Mouse (Mus musculus) ES-Bruce4 (cell line): ENCODE results near the gene Filip1.

Experiments
- CTCF ChIP-seq: IDR thresholded peaks from one replicate; pipeline ENCODE4 v1.8.1; 2011; ENCODE audit warnings: low read depth, low read length
- POLR2A ChIP-seq: IDR thresholded peaks from one replicate; pipeline ENCODE4 v1.8.1; 2011; ENCODE audit warnings: low read length; ENCODE audit not compliant: insufficient read depth

DNA sequence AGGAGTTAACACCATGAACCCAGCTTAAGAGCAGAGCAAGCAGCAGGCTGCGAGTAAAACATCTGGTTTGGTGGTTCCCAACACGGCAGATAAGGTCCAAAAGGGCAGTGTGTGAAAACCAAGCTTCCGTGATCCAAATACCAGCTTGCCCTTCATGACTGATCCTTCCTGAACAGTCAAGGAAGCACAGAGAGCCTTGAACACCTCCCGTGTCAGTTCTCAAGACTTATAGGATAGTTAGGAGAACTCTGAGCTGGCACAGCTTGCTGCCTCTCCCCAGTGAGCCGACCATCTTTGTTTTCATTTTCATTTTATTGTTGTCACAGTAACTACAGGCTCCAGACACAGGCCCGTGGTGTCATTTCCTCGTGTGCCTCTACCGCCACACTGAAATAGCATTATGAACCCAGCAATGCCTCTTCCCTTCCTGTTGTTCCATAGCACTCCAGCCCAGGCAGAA, 42.0 kb downstream of the Filip1 start:
- TF ChIP-seq POLR2A (no peak), CTCF (no peak)
